Comparison of ENCODE assay signal across 23 mouse cellular contexts in the genomic region with DNA sequence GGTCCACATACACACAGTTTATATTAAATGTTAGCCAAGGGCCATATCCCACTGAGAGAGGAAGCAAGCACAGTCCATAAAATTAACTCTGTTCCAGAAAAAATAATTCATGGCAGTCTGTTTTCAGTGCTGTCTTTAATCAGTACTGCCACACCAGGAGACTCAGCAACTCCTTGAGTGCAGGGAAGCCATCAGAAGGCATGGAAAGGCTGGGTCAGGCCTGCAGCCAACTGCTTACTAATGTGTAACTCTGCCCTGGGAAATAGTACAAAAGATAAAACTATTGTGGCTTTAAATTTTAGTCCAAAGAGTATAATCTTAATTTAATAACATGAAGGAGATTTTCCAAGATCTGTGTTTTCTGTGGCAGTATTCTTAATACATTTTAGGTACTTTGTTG.
DNase-seq lines count a peak whose midpoint lies in the region; ATAC-seq lines count a peak whose summit lies in the region.
"Had no signal": no experiment of that assay in that cellular context is flagged by ENCODE, and none has a peak within 500 bp of the region (broad histone marks: within the 10 kb centered on the region; RNA-seq: fewer than 3 reads in every experiment).

No protein-coding gene starts in this region.

- DNase-seq in embryonic facial prominence, embryonic 14.5 days (ENCODE audit: low spot score), result peak; percentile 54
- DNase-seq in embryonic facial prominence, embryonic 10.5 days (ENCODE audit: low spot score), result no peak
- peak; percentile 8 for DNase-seq in gastrocnemius, postnatal 10 days
- no peak for DNase-seq in gastrocnemius, postnatal 36 days
- peak; percentile 10 to 16 for DNase-seq in kidney, postnatal 4 days
- DNase-seq in kidney, postnatal 25 days, result no peak
- DNase-seq in adipocyte (ENCODE audit: low spot score), result peak; percentile 51
- no peak for DNase-seq in limb, embryonic 10.5 days (ENCODE audit: low spot score)
- DNase-seq: adrenal gland, adult 2 months; cerebellum, adult 18-20 months; gastrocnemius, postnatal 25 days; heart, postnatal 36 days; lung, postnatal 10 days; thymus, postnatal 25 days had no signal

- H3K4me2 ChIP-seq in embryonic facial prominence, embryonic 14.5 days (ENCODE audit: low read depth, low read length), result no peak overlapping the region
- H3K4me2 ChIP-seq: heart, embryonic 15.5 days; hindbrain, embryonic 15.5 days; intestine, embryonic 15.5 days; midbrain, embryonic 11.5 days; neural tube, embryonic 15.5 days; stomach, embryonic 15.5 days had no signal

- no peaks in the 10 kb centered on the region for H3K9me3 ChIP-seq in embryonic facial prominence, embryonic 14.5 days (ENCODE audit: control insufficient read depth, low read length)
- no peaks in the 10 kb centered on the region for H3K9me3 ChIP-seq in embryonic facial prominence, embryonic 10.5 days
- H3K9me3 ChIP-seq in limb, embryonic 10.5 days (replicated peaks), result no peaks in the 10 kb centered on the region
- H3K9me3 ChIP-seq: heart, embryonic 15.5 days; hindbrain, embryonic 15.5 days; intestine, embryonic 15.5 days; neural tube, embryonic 15.5 days; stomach, embryonic 15.5 days had no signal

- no peaks in the 10 kb centered on the region for H3K36me3 ChIP-seq in embryonic facial prominence, embryonic 14.5 days (ENCODE audit: control insufficient read depth, insufficient read depth, low read length)
- H3K36me3 ChIP-seq in embryonic facial prominence, embryonic 10.5 days (replicated peaks), result no peaks in the 10 kb centered on the region
- H3K36me3 ChIP-seq in limb, embryonic 10.5 days, result no peaks in the 10 kb centered on the region
- H3K36me3 ChIP-seq: heart, embryonic 15.5 days; hindbrain, embryonic 15.5 days; intestine, embryonic 15.5 days; neural tube, embryonic 15.5 days; stomach, embryonic 15.5 days had no signal

- 0 out of 2 replicates have a peak, but pooled peaks cover 3% of the 10 kb centered on the region for H3K4me1 ChIP-seq in embryonic facial prominence, embryonic 14.5 days (ENCODE audit: control insufficient read depth, insufficient read depth, low read length)
- 0 out of 2 replicates have a peak, but pooled peaks cover 4% of the 10 kb centered on the region for H3K4me1 ChIP-seq in embryonic facial prominence, embryonic 10.5 days
- H3K4me1 ChIP-seq in limb, embryonic 10.5 days, result peaks cover 23% of the 10 kb centered on the region
- H3K4me1 ChIP-seq: heart, embryonic 15.5 days; intestine, embryonic 15.5 days; neural tube, embryonic 15.5 days; stomach, embryonic 15.5 days had no signal

- H3K27ac ChIP-seq in embryonic facial prominence, embryonic 14.5 days (replicated peaks; ENCODE audit: low read depth, low read length), result no peak overlapping the region
- H3K27ac ChIP-seq in embryonic facial prominence, embryonic 10.5 days (replicated peaks), result no peak overlapping the region
- no peak overlapping the region for H3K27ac ChIP-seq in limb, embryonic 10.5 days
- H3K27ac ChIP-seq: heart, embryonic 15.5 days; hindbrain, embryonic 15.5 days; intestine, embryonic 15.5 days; left cerebral cortex, adult 2 months; neural tube, embryonic 15.5 days; stomach, embryonic 15.5 days had no signal

- H3K27me3 ChIP-seq in embryonic facial prominence, embryonic 14.5 days (replicated peaks; ENCODE audit: control insufficient read depth, insufficient read depth, low read length), result no peaks in the 10 kb centered on the region
- H3K27me3 ChIP-seq in embryonic facial prominence, embryonic 10.5 days (replicated peaks; ENCODE audit: low read depth, poor library complexity, severe bottlenecking), result no peaks in the 10 kb centered on the region
- no peaks in the 10 kb centered on the region for H3K27me3 ChIP-seq in limb, embryonic 10.5 days (ENCODE audit: low read depth, poor library complexity, severe bottlenecking)
- H3K27me3 ChIP-seq: heart, embryonic 15.5 days; hindbrain, embryonic 15.5 days; intestine, embryonic 15.5 days; neural tube, embryonic 15.5 days; Patski; stomach, embryonic 15.5 days had no signal

- intact Hi-C loops in gastrocnemius, postnatal 36 days (cut with DNase I), result no loop called here

- H3K4me3 ChIP-seq in embryonic facial prominence, embryonic 14.5 days (ENCODE audit: low read depth, low read length), result no peak overlapping the region
- no peak overlapping the region for H3K4me3 ChIP-seq in embryonic facial prominence, embryonic 10.5 days
- no peak overlapping the region for H3K4me3 ChIP-seq in limb, embryonic 10.5 days
- H3K4me3 ChIP-seq: heart, embryonic 15.5 days; hindbrain, embryonic 15.5 days; intestine, embryonic 15.5 days; left cerebral cortex, adult 2 months; neural tube, embryonic 15.5 days; stomach, embryonic 15.5 days had no signal

- no peak for ATAC-seq in embryonic facial prominence, embryonic 14.5 days (ENCODE audit: low read depth)
- ATAC-seq: CD4-positive, CD25-positive, alpha-beta regulatory T cell, adult 4 months; intestine, embryonic 15.5 days; Patski had no signal

- H3K9ac ChIP-seq in embryonic facial prominence, embryonic 14.5 days (ENCODE audit: low read depth, low read length), result no peak overlapping the region
- H3K9ac ChIP-seq: heart, embryonic 15.5 days; hindbrain, embryonic 15.5 days; intestine, embryonic 15.5 days; neural tube, embryonic 15.5 days; stomach, embryonic 15.5 days had no signal

Comparison
In these comparisons a context has a peak if more than half of its experiments do, and no peak if none do; other contexts are left out.
1. DNase-seq: peak in embryonic facial prominence, embryonic 14.5 days (single experiment), gastrocnemius, postnatal 10 days (single experiment), kidney, postnatal 4 days (2 of 2) and adipocyte (single experiment); none in embryonic facial prominence, embryonic 10.5 days (single experiment), gastrocnemius, postnatal 36 days (0 of 2), kidney, postnatal 25 days (0 of 2) and limb, embryonic 10.5 days (single experiment).